Mouse (Mus musculus): Measurements from ENCODE around the gene Sox2. TPM values are rescaled to one million over a fixed set of nuclear protein-coding genes. Genes with fewer than 3 reads are reported as not detected.

Sox2 gene
- total RNA-seq, 2 experiments from 2014 or later, result 39.9 to 44.4 TPM

GRCm38 (mm10) chr3:34641756-34642497, 8.3 kb upstream of the Sox2 start:
- no peak for DNase-seq (ENCODE audit: low spot score in 2 of 2)
- intact Hi-C loops (cut with DNase I), result loop anchor here (5.0 to 10.0 kb wide), 3 partner anchors 355 to 703 kb away; no protein-coding TSS in a partner anchor

- DNase-seq (ENCODE audit: low spot score in 2 of 2), result peak; percentile 68 to 69
Measured at GRCm38 (mm10) chr3:34642498-34642941, 7.7 kb upstream of the Sox2 start.

GRCm38 (mm10) chr3:34643067-34643466, 7.1 kb upstream of the Sox2 start:
- intact Hi-C loops (cut with DNase I), result loop anchor here (5.0 to 10.0 kb wide), 3 partner anchors 356 to 702 kb away; no protein-coding TSS in a partner anchor
- no peak for DNase-seq (ENCODE audit: low spot score in 2 of 2)

More at GRCm38 (mm10) chr3:34642498-34642941, 7.7 kb upstream of the Sox2 start:
- intact Hi-C loops (cut with DNase I), result loop anchor here (5.0 to 10.0 kb wide), 3 partner anchors 355 to 702 kb away; no protein-coding TSS in a partner anchor

- intact Hi-C loops (cut with DNase I), result loop anchor here (5.0 to 10.0 kb wide), 3 partner anchors 356 to 701 kb away; no protein-coding TSS in a partner anchor
- no peak for DNase-seq (ENCODE audit: low spot score in 2 of 2)
Measured at GRCm38 (mm10) chr3:34643536-34644115, 6.6 kb upstream of the Sox2 start.

GRCm38 (mm10) chr3:34646169-34646568, 4.0 kb upstream of the Sox2 start:
- intact Hi-C loops (cut with DNase I), result loop anchor here (5.0 to 10.0 kb wide), 5 partner anchors 576 to 761 kb away; no protein-coding TSS in a partner anchor
- DNase-seq (ENCODE audit: low spot score in 2 of 2), result no peak

- intact Hi-C loops (cut with DNase I), result loop anchor here (1.0 to 10.0 kb wide), 8 partner anchors 456 to 927 kb away; no protein-coding TSS in a partner anchor
- DNase-seq (ENCODE audit: low spot score in 2 of 2), result peak in 1 of 2 experiments; percentile 69
Measured at GRCm38 (mm10) chr3:34647688-34648087, 2.5 kb upstream of the Sox2 start.

GRCm38 (mm10) chr3:34648105-34648832, 1.9 kb upstream of the Sox2 start:
- no peak for DNase-seq (ENCODE audit: low spot score in 2 of 2)

GRCm38 (mm10) chr3:34648833-34649719, 1.1 kb upstream of the Sox2 start:
- DNase-seq (ENCODE audit: low spot score in 2 of 2), result no peak
- intact Hi-C loops (cut with DNase I), result loop anchor here (2.0 to 10.0 kb wide), 6 partner anchors 573 to 926 kb away; no protein-coding TSS in a partner anchor

More at GRCm38 (mm10) chr3:34648105-34648832, 1.9 kb upstream of the Sox2 start:
- intact Hi-C loops (cut with DNase I), result loop anchor here (2.0 to 10.0 kb wide), 6 partner anchors 574 to 927 kb away; no protein-coding TSS in a partner anchor

GRCm38 (mm10) chr3:34650621-34651361, 586 bp downstream of the Sox2 start:
- no peak for DNase-seq (ENCODE audit: low spot score in 2 of 2)

GRCm38 (mm10) chr3:34651486-34652170, 1.4 kb downstream of the Sox2 start:
- intact Hi-C loops (cut with DNase I), result loop anchor here (2.0 to 10.0 kb wide), 2 partner anchors 13 to 547 kb away; no protein-coding TSS in a partner anchor
- no peak for DNase-seq (ENCODE audit: low spot score in 2 of 2)

More at GRCm38 (mm10) chr3:34650621-34651361, 586 bp downstream of the Sox2 start:
- intact Hi-C loops (cut with DNase I), result loop anchor here (2.0 to 10.0 kb wide), 2 partner anchors 14 to 546 kb away; no protein-coding TSS in a partner anchor

- intact Hi-C loops (cut with DNase I), result loop anchor here (10.0 kb wide), 1 partner anchor 548 kb away; no protein-coding TSS in a partner anchor
- no peak for DNase-seq (ENCODE audit: low spot score in 2 of 2)
Measured at GRCm38 (mm10) chr3:34652616-34653015, 2.4 kb downstream of the Sox2 start.

GRCm38 (mm10) chr3:34653235-34653976, 3.2 kb downstream of the Sox2 start:
- intact Hi-C loops (cut with DNase I), result loop anchor here (10.0 kb wide), 1 partner anchor 549 kb away; no protein-coding TSS in a partner anchor
- DNase-seq (ENCODE audit: low spot score in 2 of 2), result no peak

GRCm38 (mm10) chr3:34653977-34654500, 3.8 kb downstream of the Sox2 start:
- intact Hi-C loops (cut with DNase I), result loop anchor here (10.0 kb wide), 1 partner anchor 549 kb away; no protein-coding TSS in a partner anchor
- DNase-seq (ENCODE audit: low spot score in 2 of 2), result no peak

- intact Hi-C loops (cut with DNase I), result loop anchor here (10.0 kb wide), 1 partner anchor 550 kb away; no protein-coding TSS in a partner anchor
- no peak for DNase-seq (ENCODE audit: low spot score in 2 of 2)
Measured at GRCm38 (mm10) chr3:34654781-34655180, 4.6 kb downstream of the Sox2 start.

GRCm38 (mm10) chr3:34655311-34656075, 5.3 kb downstream of the Sox2 start:
- intact Hi-C loops (cut with DNase I), result loop anchor here (10.0 kb wide), 1 partner anchor 551 kb away; no protein-coding TSS in a partner anchor

More at GRCm38 (mm10) chr3:34655311-34656075, 5.3 kb downstream of the Sox2 start:
- no peak for DNase-seq (ENCODE audit: low spot score in 2 of 2)

Data from left cerebral cortex, postnatal 36 days (tissue).